Mouse (Mus musculus) stomach, embryonic 15.5 days (tissue): ENCODE data around the gene Scarf2. TPM values are rescaled to one million over a fixed set of nuclear protein-coding genes. Genes with fewer than 3 reads are reported as not detected.

Experiments used
- ATAC-seq: fragments of 200-750 bp; cut with Nextera tagmentation; 2 replicates; pipeline ENCODE4 v1.8.0; 2017; ENCODE audit warnings: low read depth, moderate number of reproducible peaks, moderate TSS enrichment; ENCODE audit not compliant: insufficient read depth, low FRiP score
- H3K27ac ChIP-seq: fragments of 300-500 bp; sonication (generic); 2 replicates; pipeline ENCODE4 v1.5.1; 2015; ENCODE audit warnings: mild to moderate bottlenecking, inconsistent platforms
- H3K27me3 ChIP-seq: fragments of 300-500 bp; sonication (generic); replicated peaks from 2 replicates; pipeline ENCODE4 v1.6.1; 2015; ENCODE audit warnings: inconsistent platforms
- H3K36me3 ChIP-seq: fragments of 300-500 bp; sonication (generic); 2 replicates; pipeline ENCODE4 v1.6.1; 2015; ENCODE audit warnings: inconsistent platforms
- H3K4me1 ChIP-seq: fragments of 300-500 bp; sonication (generic); 2 replicates; pipeline ENCODE4 v1.6.1; 2015; ENCODE audit warnings: inconsistent platforms
- H3K4me2 ChIP-seq: fragments of 300-500 bp; sonication (generic); 2 replicates; pipeline ENCODE4 v1.6.1; 2015; ENCODE audit warnings: mild to moderate bottlenecking, inconsistent platforms
- H3K4me3 ChIP-seq: fragments of 300-500 bp; sonication (generic); replicated peaks from 2 replicates; pipeline ENCODE4 v1.5.1; 2015; ENCODE audit warnings: inconsistent platforms
- H3K9ac ChIP-seq: fragments of 300-500 bp; sonication (generic); 2 replicates; pipeline ENCODE4 v1.6.1; 2015; ENCODE audit warnings: inconsistent platforms
- H3K9me3 ChIP-seq: fragments of 300-500 bp; sonication (generic); 2 replicates; pipeline ENCODE4 v1.6.1; 2016; ENCODE audit warnings: inconsistent platforms
- WGBS: fragments of 180-500 bp; shearing (Covaris S2); methylation state at CpG from one replicate; pipeline ENCODE4 v1.1.7; 2015; 5-methylcytosine and 5-hydroxymethylcytosine counted together
- polyA plus RNA-seq: library from polyadenylated mRNA; unstranded; fragments of >200 nt; fragmentation: Nextera tagmentation; extraction: Ambion mirVana; gene quantifications from 2 replicates; pipeline ENCODE4 v1.2.1, GENCODE M21; 2015

Gene Scarf2
- polyA plus RNA-seq, 1 experiment from 2014 or later = 15.8 TPM

DNA sequence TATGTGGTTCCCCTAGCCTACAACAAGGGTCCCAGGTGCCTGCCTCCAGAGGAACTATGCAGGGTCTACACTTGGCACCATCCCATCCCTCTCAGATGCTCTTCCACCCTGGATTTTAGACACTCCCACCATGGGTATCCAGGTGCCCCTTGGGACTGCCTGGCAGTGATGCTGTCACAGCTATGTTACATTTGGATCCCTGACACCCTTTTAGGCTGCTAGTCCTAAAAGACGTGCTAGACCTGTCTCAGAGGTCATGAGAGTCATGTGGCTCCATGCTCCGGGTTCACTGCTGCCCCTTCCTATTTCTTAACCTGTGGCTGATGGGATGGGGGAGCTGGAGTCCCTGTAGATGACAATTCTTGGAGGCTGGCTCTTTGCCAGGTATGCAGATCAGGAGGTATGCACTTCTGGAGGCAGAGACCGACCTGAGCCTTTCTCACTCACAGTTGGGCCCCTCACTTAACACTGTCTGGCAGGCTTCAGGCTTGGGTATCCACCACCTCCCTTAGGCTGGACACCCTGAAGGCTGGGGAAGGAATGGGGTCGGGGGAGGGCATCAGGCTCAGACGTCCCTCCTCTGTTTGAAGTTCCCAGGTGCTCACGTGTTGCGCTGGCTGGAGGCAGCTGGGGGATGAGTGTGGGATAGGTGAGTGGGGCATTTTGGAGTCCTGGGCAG is 4.8 kb downstream of the Scarf2 start:
- Histone ChIP-seq H3K4me1 (peaks cover 77% of the 10 kb centered on the region), H3K9me3 (no peaks in the 10 kb centered on the region), H3K4me2 (no peak overlapping the region), H3K27ac (no peak overlapping the region), H3K4me3 (no peak overlapping the region), H3K9ac (no peak overlapping the region), H3K27me3 (peaks cover 72% of the 10 kb centered on the region), H3K36me3 (peaks cover 10% of the 10 kb centered on the region)
- WGBS = 22% methylated on average over 7 of the region's 7 CpGs
- ATAC-seq = no peak

DNA sequence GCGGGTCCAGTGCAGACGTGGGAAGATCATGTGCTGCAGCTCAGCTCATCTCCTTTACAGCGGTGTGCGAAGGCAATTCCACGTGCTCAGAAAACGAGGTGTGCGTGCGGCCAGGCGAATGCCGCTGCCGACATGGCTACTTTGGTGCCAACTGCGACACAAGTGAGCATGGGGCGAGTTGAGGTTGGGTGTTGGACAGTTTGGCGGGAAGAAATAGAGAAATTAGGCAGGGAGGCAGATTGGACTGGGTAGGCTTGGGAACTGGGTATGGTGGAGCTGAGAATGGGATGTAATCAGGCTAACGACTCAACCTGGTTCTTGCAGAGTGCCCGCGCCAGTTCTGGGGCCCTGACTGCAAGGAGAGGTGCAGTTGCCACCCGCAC is 5.4 kb downstream of the Scarf2 start:
- ATAC-seq = no peak
- peaks cover 79% of the 10 kb centered on the region for H3K4me1 ChIP-seq
- no peaks in the 10 kb centered on the region for H3K9me3 ChIP-seq
- H3K36me3 ChIP-seq = peaks cover 10% of the 10 kb centered on the region
- 39% methylated on average over 18 of the region's 18 CpGs for WGBS
- no peak overlapping the region for H3K9ac ChIP-seq
- H3K27me3 ChIP-seq = peaks cover 69% of the 10 kb centered on the region
- peak overlapping the region; percentile 54 for H3K4me2 ChIP-seq
- H3K27ac ChIP-seq = no peak overlapping the region
- H3K4me3 ChIP-seq = peak overlapping the region; percentile 31

DNA sequence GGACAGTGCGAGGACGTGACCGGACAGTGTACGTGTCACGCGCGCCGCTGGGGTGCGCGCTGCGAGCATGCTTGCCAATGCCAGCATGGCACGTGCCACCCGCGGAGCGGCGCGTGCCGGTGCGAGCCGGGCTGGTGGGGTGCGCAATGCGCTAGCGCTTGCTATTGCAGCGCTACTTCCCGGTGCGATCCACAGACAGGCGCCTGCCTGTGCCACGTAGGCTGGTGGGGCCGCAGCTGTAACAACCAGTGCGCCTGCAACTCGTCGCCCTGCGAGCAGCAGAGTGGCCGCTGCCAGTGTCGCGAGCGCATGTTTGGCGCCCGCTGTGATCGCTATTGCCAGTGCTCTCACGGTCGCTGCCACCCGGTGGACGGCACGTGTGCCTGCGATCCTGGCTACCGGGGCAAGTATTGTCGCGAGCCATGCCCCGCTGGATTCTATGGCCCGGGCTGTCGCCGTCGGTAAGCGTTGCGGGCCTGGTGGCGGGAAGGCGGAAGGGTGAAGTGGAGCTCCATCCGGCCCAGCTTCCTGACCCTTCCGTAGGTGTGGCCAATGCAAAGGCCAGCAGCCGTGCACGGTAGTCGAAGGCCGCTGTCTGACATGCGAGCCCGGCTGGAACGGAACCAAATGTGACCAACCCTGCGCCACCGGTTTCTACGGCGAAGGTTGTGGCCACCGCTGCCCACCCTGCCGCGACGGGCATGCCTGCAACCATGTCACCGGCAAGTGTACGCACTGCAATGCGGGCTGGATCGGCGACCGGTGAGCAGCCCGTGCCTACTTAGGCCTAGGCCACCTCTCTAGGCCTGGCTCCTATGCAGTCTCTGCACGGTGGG is 6.0 kb downstream of the Scarf2 start:
- ATAC-seq = no peak
- peak overlapping the region; percentile 31 for H3K4me3 ChIP-seq
- peaks cover 10% of the 10 kb centered on the region for H3K36me3 ChIP-seq
- WGBS = 32% methylated on average over 83 of the region's 83 CpGs
- peak overlapping the region; percentile 54 for H3K4me2 ChIP-seq
- H3K4me1 ChIP-seq = peaks cover 79% of the 10 kb centered on the region
- peaks cover 65% of the 10 kb centered on the region for H3K27me3 ChIP-seq
- H3K9me3 ChIP-seq = no peaks in the 10 kb centered on the region
- H3K9ac ChIP-seq = no peak overlapping the region
- no peak overlapping the region for H3K27ac ChIP-seq

DNA sequence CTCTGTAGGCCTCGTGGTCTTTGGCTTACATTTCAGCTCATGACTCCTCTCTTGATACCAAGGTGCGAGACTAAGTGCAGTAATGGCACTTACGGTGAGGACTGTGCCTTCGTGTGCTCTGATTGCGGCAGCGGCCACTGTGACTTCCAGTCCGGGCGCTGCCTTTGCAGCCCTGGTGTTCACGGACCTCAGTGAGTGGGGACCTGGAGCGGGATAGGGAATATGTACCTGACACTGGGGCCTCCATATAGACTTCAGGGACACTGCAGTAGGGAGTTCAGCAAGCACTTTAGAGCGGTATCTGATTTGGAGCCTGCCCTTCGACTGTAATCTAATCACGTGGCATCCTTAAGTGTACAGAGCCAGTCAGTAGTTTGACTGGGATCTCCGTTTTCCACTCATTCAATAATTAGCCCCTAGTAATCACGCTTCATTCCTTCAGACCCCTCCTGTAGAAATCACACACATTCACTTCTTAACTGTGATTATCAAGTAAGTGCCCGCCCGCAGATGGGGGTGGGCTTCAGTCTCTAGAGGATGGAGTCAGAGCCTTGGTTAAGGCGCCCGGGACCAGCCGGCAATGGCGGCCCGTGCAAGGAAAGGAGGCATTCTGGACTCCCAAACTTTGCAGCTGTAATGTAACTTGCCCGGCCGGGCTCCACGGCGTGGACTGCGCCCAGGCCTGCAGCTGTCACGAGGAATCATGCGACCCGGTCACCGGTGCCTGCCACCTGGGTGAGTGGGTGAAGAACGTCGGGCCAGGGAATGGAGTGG is 6.8 kb downstream of the Scarf2 start:
- H3K4me3 ChIP-seq = peak overlapping the region; percentile 31
- H3K9me3 ChIP-seq = no peaks in the 10 kb centered on the region
- no peak overlapping the region for H3K9ac ChIP-seq
- no peak for ATAC-seq
- H3K4me2 ChIP-seq = peak overlapping the region; percentile 60
- WGBS = 46% methylated on average over 33 of the region's 33 CpGs
- H3K27ac ChIP-seq = no peak overlapping the region
- H3K36me3 ChIP-seq = peaks cover 10% of the 10 kb centered on the region
- H3K4me1 ChIP-seq = peaks cover 79% of the 10 kb centered on the region
- peaks cover 64% of the 10 kb centered on the region for H3K27me3 ChIP-seq

DNA sequence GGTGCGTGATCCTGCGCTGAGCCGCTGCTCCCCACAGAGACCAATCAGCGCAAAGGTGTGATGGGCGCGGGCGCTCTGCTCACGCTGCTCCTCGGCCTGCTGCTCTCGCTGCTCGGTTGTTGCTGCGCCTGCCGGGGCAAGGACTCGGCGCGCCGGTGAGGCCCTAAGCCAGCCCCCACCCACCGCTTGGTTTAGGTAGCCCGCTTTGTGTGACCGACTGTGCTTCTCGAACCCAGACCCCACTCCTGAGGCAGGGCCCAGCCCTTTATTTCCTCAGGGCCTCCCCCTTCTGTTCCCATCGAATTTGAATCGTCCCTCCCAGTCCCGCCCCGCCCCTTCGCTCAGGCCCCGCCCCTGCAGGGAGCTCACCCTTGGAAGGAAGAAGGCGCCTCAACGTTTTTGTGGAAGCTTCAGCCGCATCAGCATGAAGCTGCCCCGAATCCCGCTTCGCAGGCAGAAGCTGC is 7.4 kb downstream of the Scarf2 start:
- peak overlapping the region; percentile 31 for H3K4me3 ChIP-seq
- peaks cover 78% of the 10 kb centered on the region for H3K4me1 ChIP-seq
- 21% methylated on average over 33 of the region's 33 CpGs for WGBS
- H3K27ac ChIP-seq = no peak overlapping the region
- peaks cover 10% of the 10 kb centered on the region for H3K36me3 ChIP-seq
- no peaks in the 10 kb centered on the region for H3K9me3 ChIP-seq
- ATAC-seq = peak; percentile 12; the same call in 1 of the 2 replicates
- H3K9ac ChIP-seq = no peak overlapping the region
- H3K27me3 ChIP-seq = peaks cover 57% of the 10 kb centered on the region
- H3K4me2 ChIP-seq = peak overlapping the region; percentile 60

DNA sequence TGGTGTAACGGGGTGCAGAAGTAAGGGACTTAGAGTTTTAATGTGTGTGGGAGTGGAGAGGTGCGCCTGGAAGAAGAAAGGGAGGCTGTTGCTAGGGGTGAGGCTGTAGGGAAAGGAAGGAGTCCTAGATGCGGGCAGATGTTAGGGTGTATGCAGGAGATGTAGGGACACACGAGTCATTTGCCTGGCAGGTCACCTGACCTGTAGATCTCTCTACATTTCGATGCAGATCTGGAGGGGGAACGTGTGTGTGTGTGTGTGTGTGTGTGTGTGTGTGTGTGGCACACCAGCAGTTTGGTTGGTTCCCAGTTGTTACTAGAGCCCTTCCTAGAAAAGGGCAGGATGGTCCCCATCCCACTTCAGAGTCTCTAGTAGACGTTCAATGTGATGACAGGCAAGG is 7.9 kb downstream of the Scarf2 start:
- no peak overlapping the region for H3K9ac ChIP-seq
- WGBS = 54% methylated on average over 7 of the region's 7 CpGs
- H3K4me1 ChIP-seq = peaks cover 80% of the 10 kb centered on the region
- peaks cover 55% of the 10 kb centered on the region for H3K27me3 ChIP-seq
- H3K27ac ChIP-seq = no peak overlapping the region
- no peak for ATAC-seq
- H3K4me3 ChIP-seq = no peak overlapping the region; the same call in 1 of the 2 replicates
- H3K4me2 ChIP-seq = peak overlapping the region; percentile 60
- peaks cover 10% of the 10 kb centered on the region for H3K36me3 ChIP-seq
- H3K9me3 ChIP-seq = no peaks in the 10 kb centered on the region

DNA sequence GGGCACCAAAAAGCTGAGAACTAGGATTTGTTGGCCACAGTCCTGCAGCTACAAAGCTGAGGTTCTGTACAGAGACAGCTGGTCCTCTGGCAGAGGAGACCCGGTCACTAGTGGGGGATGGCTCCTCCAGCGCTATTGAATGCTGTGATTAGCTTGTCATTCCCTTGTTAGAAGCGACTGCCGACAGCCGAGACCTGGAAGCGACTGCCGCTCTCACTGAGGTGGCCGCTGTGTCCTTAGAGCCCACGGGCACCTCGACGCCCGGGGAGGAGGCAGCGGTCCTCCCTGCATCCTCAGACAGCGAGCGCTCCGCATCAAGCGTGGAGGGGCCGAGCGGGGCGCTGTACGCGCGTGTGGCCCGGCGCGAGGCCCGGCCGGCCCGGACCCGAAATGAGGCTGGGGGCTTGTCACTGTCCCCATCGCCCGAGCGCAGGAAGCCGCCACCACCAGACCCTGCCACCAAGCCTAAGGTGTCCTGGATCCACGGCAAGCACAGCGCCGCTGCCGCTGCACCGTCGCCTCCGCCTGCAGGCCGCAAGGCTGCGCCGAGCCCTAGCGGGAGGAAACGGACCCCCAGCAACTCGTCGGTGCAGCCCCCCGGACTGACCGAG is 9.6 kb downstream of the Scarf2 start:
- H3K4me1 ChIP-seq = peaks cover 69% of the 10 kb centered on the region
- 25% methylated on average over 49 of the region's 50 CpGs for WGBS
- H3K27ac ChIP-seq = 0 out of 2 replicates have a peak overlapping the region, but pooled peaks have one; percentile 4
- H3K27me3 ChIP-seq = peaks cover 50% of the 10 kb centered on the region
- peak overlapping the region; percentile 82 for H3K4me2 ChIP-seq
- no peaks in the 10 kb centered on the region for H3K9me3 ChIP-seq
- H3K9ac ChIP-seq = peak overlapping the region; percentile 14
- peaks cover 10% of the 10 kb centered on the region for H3K36me3 ChIP-seq
- peak overlapping the region; percentile 44 for H3K4me3 ChIP-seq
- ATAC-seq = no peak

DNA sequence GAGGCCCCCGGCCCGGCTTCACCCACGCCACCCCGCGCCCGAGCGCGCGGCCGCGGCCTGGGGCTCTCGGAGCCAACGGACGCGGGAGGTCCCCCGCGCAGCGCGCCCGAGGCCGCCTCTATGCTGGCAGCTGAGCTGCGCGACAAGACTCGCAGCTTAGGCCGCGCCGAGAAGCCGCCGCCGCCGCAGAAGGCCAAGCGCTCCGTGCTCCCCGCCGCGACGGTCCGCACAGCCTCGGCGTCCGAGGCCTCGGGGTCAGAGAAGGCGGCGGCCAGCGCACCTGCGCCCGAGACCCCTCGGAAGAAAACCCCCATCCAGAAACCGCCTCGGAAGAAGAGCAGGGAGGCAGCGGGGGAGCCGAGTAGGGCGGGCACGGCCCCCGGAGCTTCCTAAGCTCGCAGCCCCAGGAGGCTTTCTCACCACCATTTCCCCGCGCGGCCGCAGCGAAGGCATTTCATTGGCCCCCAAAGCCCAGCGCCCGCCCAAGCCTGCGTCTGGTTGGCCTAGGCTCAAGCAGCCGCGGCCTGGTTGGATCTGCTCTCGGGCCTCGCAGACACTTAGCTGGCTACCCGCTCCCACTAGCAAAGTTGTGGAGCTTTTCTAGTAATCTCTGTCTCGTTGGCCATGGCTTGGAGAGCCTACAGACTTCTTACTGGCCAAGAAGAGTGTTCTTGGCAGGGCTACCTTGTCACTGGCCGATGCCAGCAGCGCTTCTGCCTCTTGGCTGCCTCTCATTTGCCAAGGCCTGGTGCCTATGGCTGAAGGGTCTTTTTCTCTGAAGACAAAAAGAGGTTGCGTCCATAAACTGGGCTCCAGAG is 10.3 kb downstream of the Scarf2 start:
- Histone ChIP-seq H3K36me3 (peaks cover 10% of the 10 kb centered on the region), H3K4me1 (peaks cover 63% of the 10 kb centered on the region), H3K4me2 (peak overlapping the region; percentile 82), H3K27ac (no peak overlapping the region), H3K27me3 (peaks cover 44% of the 10 kb centered on the region), H3K9me3 (no peaks in the 10 kb centered on the region), H3K9ac (peak overlapping the region; percentile 14), H3K4me3 (peak overlapping the region; percentile 44)
- WGBS = 12% methylated on average over 73 of the region's 73 CpGs
- peak; percentile 62; the same call in 1 of the 2 replicates for ATAC-seq

DNA sequence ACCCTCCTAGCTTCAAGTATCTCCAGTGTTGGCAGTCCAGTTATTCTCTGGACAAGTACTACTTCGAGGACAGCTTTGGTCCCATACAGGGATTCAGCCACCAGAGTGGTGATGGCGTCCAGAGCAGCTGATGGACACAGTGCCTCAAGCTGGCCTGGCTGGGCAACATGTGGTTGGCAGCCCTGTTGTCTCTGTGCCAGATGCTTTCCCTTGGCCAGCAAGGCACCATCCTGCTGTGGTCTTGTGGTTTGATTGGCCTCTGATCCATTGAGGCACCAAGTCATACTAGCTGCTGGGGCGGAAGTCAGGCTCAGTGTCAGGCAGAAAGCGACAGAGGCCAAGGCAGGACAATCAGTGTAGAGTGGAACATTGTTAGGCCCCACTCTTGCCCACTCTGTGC is 12.0 kb downstream of the Scarf2 start:
- Histone ChIP-seq H3K4me1 (peaks cover 46% of the 10 kb centered on the region), H3K27me3 (peaks cover 27% of the 10 kb centered on the region), H3K9me3 (no peaks in the 10 kb centered on the region), H3K4me2 (no peak overlapping the region), H3K36me3 (peaks cover 3% of the 10 kb centered on the region; the same call in 1 of the 2 replicates), H3K4me3 (no peak overlapping the region), H3K9ac (no peak overlapping the region), H3K27ac (peak overlapping the region; percentile 72)
- 86% methylated on average over 4 of the region's 4 CpGs for WGBS
- ATAC-seq = no peak

DNA sequence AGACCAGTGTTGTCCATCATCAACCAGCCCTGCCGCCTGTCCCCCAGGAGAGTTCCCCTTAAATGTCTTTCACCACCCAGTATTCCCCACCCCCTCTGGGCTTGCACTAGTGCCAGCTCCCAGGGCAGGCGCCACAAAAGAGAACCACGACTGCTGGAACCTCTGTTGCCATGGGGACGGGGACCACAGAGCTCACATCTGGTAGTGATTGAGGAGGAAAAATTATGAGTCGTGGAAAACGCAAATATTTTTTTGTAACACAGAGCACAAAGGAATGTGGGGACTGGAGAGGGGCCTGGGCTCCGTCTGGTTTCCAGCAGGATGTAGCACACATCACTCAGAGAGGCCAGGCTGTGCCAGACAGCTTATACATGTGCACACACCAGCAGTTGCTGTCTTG is 12.6 kb downstream of the Scarf2 start:
- Histone ChIP-seq H3K27ac (peak overlapping the region; percentile 72), H3K36me3 (peaks cover 3% of the 10 kb centered on the region; the same call in 1 of the 2 replicates), H3K9me3 (no peaks in the 10 kb centered on the region), H3K4me1 (peaks cover 40% of the 10 kb centered on the region), H3K4me3 (no peak overlapping the region), H3K4me2 (no peak overlapping the region), H3K27me3 (peaks cover 21% of the 10 kb centered on the region), H3K9ac (no peak overlapping the region)
- ATAC-seq = no peak
- 19% methylated on average over 7 of the region's 7 CpGs for WGBS
